Mouse (Mus musculus): ENCODE results near the gene Tubgcp2. TPM values are rescaled to one million over a fixed set of nuclear protein-coding genes. Genes with fewer than 3 reads are reported as not detected.

Tubgcp2 gene
- polyA plus RNA-seq, 1 experiment = 49.3 TPM

DNA sequence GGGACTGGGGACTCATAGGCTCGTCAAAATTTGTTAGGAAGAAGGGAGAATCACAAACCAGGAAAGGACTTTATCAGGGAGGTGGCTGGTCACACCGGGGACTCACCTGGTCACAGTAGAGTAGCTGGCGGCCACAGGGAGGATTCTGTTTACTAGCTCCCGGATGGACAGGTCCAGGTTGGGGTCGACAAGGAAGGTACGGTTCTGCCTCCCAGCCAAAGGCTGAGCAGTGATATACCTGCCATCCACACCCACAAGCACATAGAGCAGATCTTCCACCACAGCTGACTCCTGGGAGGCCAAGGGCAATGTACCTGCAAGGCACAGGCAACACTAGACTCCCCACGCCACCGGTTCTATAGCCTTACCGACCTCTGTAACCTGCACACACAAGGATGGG, 28.7 kb downstream of the Tubgcp2 start:
- no peak overlapping the region for H3K4me3 ChIP-seq (ENCODE audit: insufficient read depth, low read length)
- H3K27ac ChIP-seq (ENCODE audit: insufficient read depth, low read length) = no peak overlapping the region
- H3K4me1 ChIP-seq (ENCODE audit: control insufficient read depth, insufficient read depth, low read length) = no peaks in the 10 kb centered on the region
- TF ChIP-seq POLR2A (IDR thresholded peaks at IDR 0.05; ENCODE audit: extremely low read depth, insufficient read depth, low read length) (no peak), CTCF (IDR thresholded peaks at IDR 0.05; ENCODE audit: extremely low read depth, insufficient read depth, low read length) (no peak)

DNA sequence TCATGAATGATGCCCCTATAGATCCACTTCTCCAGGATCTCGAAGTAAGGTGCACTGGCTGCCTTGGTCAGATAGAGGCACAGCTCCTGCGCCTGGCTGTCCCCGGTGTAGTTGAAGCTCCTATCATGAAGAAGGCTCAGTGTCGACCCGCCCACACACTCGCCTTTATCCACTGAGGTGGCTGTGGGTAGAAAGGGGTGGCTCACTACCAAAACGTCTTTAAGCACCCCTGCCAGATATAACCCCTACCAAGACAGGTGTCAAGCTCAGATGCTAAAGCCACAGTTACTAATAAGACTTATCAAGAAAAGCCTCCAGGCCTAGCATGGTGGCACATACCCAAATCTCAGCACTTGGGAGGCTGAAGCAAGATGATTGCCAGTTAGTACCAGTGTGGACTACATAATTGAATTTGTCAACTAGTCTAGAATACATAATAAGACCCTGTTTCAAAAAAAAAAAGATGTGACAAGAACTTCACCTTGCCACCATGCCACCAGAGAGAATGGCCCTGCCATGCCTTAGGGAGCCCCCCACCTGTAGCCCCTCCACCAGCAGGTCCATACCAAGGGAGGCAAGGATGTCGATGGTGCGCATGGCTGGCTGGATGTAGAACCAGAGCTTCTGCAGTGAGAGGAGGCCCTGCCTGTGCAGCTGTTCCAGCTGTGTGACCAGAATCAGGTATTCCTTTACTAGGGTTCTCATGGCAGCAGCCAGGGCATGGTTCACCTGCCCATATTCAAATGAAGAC, 29.4 kb downstream of the Tubgcp2 start:
- no peaks in the 10 kb centered on the region for H3K4me1 ChIP-seq (ENCODE audit: control insufficient read depth, insufficient read depth, low read length)
- TF ChIP-seq POLR2A (IDR thresholded peaks at IDR 0.05; ENCODE audit: extremely low read depth, insufficient read depth, low read length) = no peak
- no peak overlapping the region for H3K4me3 ChIP-seq (ENCODE audit: insufficient read depth, low read length)
- H3K27ac ChIP-seq (ENCODE audit: insufficient read depth, low read length) = no peak overlapping the region

DNA sequence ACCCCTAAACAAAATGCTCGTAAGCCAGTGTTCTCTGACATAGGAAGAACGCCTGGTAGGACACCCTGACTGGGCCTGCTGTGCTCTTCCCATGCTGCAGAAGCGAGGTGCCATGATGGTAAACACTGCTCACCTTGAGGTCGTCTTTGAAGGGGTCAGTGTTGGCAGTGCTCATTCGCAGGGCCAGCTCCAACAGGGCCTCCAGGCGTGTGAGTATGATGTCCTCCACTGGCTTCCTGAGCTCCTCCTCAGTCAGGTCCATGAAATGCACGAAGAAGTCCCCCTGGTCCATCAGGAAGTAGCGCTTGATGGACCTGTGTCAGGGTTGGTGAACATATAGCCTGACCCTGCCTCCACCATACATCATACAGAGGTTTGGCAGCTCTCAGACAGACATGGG, 31.8 kb downstream of the Tubgcp2 start:
- no peak overlapping the region for H3K27ac ChIP-seq (ENCODE audit: insufficient read depth, low read length)
- no peaks in the 10 kb centered on the region for H3K4me1 ChIP-seq (ENCODE audit: control insufficient read depth, insufficient read depth, low read length)
- TF ChIP-seq POLR2A (IDR thresholded peaks at IDR 0.05; ENCODE audit: extremely low read depth, insufficient read depth, low read length) (no peak), CTCF (IDR thresholded peaks at IDR 0.05; ENCODE audit: extremely low read depth, insufficient read depth, low read length) (no peak)
- no peak overlapping the region for H3K4me3 ChIP-seq (ENCODE audit: insufficient read depth, low read length)

DNA sequence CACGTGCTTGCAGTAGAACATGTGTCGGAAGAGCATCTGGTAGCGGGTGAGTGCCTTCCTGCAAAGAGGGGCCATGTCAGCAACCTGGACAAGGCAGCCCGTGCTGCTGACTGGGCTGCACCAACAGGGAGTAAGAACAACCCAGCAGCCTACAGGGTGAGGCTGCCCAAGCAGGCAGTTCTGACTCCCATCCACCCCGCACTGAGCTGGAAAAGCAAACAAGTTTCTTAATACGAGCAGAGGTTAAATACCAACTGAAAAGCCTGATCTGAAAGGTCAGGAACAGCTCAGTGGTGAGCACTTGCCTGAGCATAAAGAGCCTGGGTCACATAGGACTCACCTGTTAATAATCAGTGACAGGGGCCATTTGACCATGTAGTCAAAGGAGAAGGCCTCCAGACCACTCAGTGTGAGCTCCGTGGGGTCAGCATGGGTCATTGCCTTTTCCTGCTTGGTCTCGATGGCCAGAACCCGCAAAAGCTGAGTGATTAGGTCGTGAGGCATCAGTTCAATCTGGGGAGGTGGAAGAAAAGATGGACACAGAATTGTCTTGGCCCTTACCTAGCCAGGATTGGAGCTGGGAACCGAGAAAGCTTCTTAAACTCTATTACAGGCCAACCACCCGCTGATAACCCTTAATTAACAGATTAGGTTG, 35.3 kb downstream of the Tubgcp2 start:
- Histone ChIP-seq H3K4me1 (ENCODE audit: control insufficient read depth, insufficient read depth, low read length) (peaks cover 4% of the 10 kb centered on the region), H3K27ac (ENCODE audit: insufficient read depth, low read length) (no peak overlapping the region), H3K4me3 (ENCODE audit: insufficient read depth, low read length) (no peak overlapping the region)
- TF ChIP-seq CTCF (IDR thresholded peaks at IDR 0.05; ENCODE audit: extremely low read depth, insufficient read depth, low read length) = no peak
- TF ChIP-seq POLR2A (IDR thresholded peaks at IDR 0.05; ENCODE audit: extremely low read depth, insufficient read depth, low read length) = no peak

DNA sequence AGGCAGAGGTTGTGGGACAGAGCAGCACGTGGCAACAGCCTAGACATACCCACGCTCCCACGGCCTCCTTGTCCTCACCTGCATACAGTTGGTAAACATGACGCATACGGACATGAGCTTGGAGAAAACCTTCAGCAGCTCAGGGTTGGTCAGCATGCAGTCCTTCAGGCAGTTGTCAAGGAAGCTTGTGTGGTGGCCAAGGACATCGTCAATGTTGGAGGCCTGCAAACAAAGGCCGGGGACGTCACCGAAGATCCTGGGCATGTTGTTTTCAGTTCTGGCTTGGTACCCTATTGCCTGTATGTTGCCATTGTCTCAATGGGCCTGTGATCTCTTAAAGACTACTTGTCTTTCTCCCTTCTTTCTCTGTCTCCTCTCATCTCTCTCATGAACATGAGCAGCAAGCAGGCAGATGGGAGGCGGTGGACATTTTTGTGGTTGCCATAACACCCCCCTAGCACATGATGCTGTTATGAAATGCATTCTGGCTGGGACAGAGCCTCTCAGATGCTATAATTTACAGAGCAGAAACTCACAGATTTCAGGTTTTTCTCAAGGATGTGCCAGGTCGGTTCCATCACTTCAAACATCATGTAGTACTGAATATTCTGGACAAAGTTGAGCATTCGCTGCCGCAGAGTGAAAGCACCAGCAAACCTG, 37.6 kb downstream of the Tubgcp2 start:
- Histone ChIP-seq H3K4me3 (ENCODE audit: insufficient read depth, low read length) (no peak overlapping the region), H3K27ac (ENCODE audit: insufficient read depth, low read length) (peak overlapping the region; percentile 67; the same call in 1 of the 2 replicates), H3K4me1 (ENCODE audit: control insufficient read depth, insufficient read depth, low read length) (peaks cover 9% of the 10 kb centered on the region)
- TF ChIP-seq CTCF (IDR thresholded peaks at IDR 0.05; ENCODE audit: extremely low read depth, insufficient read depth, low read length) = no peak
- TF ChIP-seq POLR2A (IDR thresholded peaks at IDR 0.05; ENCODE audit: extremely low read depth, insufficient read depth, low read length) = 0 out of 2 replicates have a peak, but pooled peaks have one; percentile 25

DNA sequence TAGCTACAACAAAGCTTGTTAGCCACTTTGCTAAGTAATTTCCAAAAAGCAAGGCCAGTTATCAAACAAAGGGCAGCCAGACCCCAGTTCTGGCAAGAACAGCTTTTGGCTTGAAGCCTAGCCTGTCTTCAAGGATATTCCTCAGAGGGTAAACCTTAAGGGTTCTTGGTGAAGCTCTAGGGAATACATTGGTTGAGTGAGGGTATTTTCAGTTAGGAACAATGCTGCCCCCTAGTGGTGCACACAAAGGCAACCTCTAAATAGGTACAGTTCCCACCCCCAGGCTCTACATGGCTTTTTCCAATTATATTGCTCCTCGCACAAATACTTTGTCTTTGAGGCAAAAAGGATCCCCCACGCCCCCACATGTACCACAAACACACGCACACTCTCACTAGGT, 41.8 kb downstream of the Tubgcp2 start:
- Histone ChIP-seq H3K4me3 (ENCODE audit: insufficient read depth, low read length) (no peak overlapping the region), H3K4me1 (ENCODE audit: control insufficient read depth, insufficient read depth, low read length) (peaks cover 9% of the 10 kb centered on the region), H3K27ac (ENCODE audit: insufficient read depth, low read length) (no peak overlapping the region)
- no peak for TF ChIP-seq POLR2A (IDR thresholded peaks at IDR 0.05; ENCODE audit: extremely low read depth, insufficient read depth, low read length)
- TF ChIP-seq CTCF (IDR thresholded peaks at IDR 0.05; ENCODE audit: extremely low read depth, insufficient read depth, low read length) = peak; percentile 66

DNA sequence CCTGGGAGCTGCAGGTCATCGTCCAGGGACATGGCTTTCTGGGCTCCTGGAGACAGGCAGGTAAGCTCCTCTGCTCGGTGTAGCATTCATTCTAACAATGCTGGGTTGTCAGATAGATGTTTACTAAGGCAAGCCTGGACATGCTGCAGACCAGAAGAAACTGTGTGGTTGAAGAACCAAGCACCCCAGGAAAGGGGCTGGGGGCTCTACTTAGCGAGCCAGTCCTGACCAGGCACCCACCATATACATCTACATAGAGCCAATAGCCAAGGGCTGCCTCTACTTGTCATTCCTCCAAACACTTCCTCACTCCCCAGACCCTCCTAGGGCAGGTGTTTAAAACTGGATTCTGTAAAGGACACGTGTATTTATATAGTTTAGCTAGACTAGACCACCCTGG, 42.3 kb downstream of the Tubgcp2 start:
- H3K4me1 ChIP-seq (ENCODE audit: control insufficient read depth, insufficient read depth, low read length) = peaks cover 8% of the 10 kb centered on the region
- TF ChIP-seq CTCF (IDR thresholded peaks at IDR 0.05; ENCODE audit: extremely low read depth, insufficient read depth, low read length) = no peak
- no peak for TF ChIP-seq POLR2A (IDR thresholded peaks at IDR 0.05; ENCODE audit: extremely low read depth, insufficient read depth, low read length)
- H3K27ac ChIP-seq (ENCODE audit: insufficient read depth, low read length) = no peak overlapping the region
- H3K4me3 ChIP-seq (ENCODE audit: insufficient read depth, low read length) = no peak overlapping the region

DNA sequence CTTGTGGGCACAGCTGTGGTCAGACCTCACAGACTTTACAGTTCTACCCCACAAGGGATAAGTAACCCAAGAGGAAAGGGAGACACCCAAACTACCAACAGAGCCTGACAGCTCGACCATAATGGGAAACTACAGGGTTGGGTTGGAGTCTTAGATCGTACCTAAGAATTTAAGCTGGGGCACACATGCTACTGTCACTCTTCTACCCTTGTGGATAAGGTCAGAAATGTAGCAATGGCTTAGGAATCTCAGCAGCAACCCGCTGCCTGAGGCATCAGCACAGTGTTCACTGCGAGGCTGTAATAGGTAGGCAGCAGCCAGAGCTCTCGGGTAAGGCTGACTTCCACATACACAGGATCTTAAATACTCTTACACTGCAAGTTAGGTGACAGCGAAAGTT, 42.9 kb downstream of the Tubgcp2 start:
- TF ChIP-seq POLR2A (IDR thresholded peaks at IDR 0.05; ENCODE audit: extremely low read depth, insufficient read depth, low read length) (no peak), CTCF (IDR thresholded peaks at IDR 0.05; ENCODE audit: extremely low read depth, insufficient read depth, low read length) (no peak)
- H3K4me1 ChIP-seq (ENCODE audit: control insufficient read depth, insufficient read depth, low read length) = peaks cover 5% of the 10 kb centered on the region
- H3K27ac ChIP-seq (ENCODE audit: insufficient read depth, low read length) = no peak overlapping the region
- no peak overlapping the region for H3K4me3 ChIP-seq (ENCODE audit: insufficient read depth, low read length)

DNA sequence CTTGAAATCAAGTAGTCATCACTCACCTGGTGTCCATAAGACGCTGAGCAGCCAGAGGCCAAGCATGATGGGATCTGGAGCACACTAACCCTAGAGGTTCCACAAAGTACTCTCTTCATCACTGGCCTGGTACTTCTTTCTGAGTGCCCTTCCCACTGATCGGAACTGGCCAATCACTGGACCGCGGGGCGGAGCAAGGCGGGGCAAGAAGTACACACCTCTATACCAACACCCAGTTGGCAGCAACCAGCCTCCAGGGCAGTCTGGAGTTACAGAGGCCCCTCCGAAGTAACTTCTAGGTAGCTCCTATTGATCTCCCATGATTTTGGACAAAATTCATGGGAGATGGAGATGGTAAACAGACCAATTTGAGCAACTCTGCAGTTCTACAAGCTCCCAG, 44.1 kb downstream of the Tubgcp2 start, which contains the start of gene Adam8:
Gene Adam8 (minus strand): TSS at position 157 of the 400 bp plus-strand sequence.
- Histone ChIP-seq H3K27ac (ENCODE audit: insufficient read depth, low read length) (no peak within 1 kb of the TSS), H3K4me1 (ENCODE audit: control insufficient read depth, insufficient read depth, low read length) (peaks cover 5% of the 10 kb centered on the region; the same call in 1 of the 2 replicates), H3K4me3 (ENCODE audit: insufficient read depth, low read length) (no peak within 1 kb of the TSS)
- no peak for TF ChIP-seq POLR2A (IDR thresholded peaks at IDR 0.05; ENCODE audit: extremely low read depth, insufficient read depth, low read length)
- no peak for TF ChIP-seq CTCF (IDR thresholded peaks at IDR 0.05; ENCODE audit: extremely low read depth, insufficient read depth, low read length)

All from cortical plate, adult 2 months (tissue).